Mouse (Mus musculus): ENCODE data around the gene Zfp777. TPM values are rescaled to one million over a fixed set of nuclear protein-coding genes. Genes with fewer than 3 reads are reported as not detected.
A peak's percentile ranks its signal among the peaks of the same experiment; 100 is the strongest.

The Zfp777 gene
- polyA plus RNA-seq, 1 experiment from 2014 or later: 2.4 TPM

- Histone ChIP-seq H3K36me3 (replicated peaks) (peaks cover 63% of the 10 kb centered on the region), H3K4me1 (replicated peaks) (peaks cover 11% of the 10 kb centered on the region), H3K27me3 (no peaks in the 10 kb centered on the region), H3K9ac (no peak overlapping the region), H3K4me3 (replicated peaks) (no peak overlapping the region), H3K9me3 (replicated peaks) (no peaks in the 10 kb centered on the region), H3K27ac (replicated peaks) (no peak overlapping the region), H3K4me2 (no peak overlapping the region)
- ATAC-seq (ENCODE audit: insufficient read depth): no peak
- 86% methylated on average over 14 of the region's 14 CpGs for WGBS (ENCODE audit: insufficient replicate concordance)
Measured at GRCm38 (mm10) chr6:48064451-48064850, 15.7 kb upstream of the Zfp777 start.

DNA sequence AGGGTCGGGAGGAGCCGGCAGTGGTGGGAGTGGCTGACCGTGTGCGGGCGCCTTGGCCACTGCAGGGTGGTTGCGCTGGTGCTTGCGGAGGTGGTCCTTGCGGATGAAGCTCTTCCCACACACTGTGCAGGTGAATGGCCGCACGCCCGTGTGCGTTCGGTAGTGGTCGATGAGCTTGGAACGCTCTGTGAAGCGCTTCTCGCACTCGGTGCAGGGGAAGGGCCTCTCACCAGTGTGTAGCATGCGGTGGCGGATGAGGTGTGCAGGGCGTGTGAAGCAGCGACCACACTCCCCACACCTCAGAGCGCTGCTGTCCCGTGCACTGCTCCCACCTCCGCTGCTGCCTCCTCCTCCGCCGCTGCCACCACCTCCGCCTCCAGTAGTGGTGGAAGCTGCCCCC lies 15.2 kb upstream of the Zfp777 start:
- peaks cover 11% of the 10 kb centered on the region for H3K4me1 ChIP-seq (replicated peaks)
- H3K4me3 ChIP-seq (replicated peaks): no peak overlapping the region
- WGBS (ENCODE audit: insufficient replicate concordance): 92% methylated on average over 28 of the region's 28 CpGs
- H3K27ac ChIP-seq (replicated peaks): no peak overlapping the region
- H3K4me2 ChIP-seq: no peak overlapping the region
- no peaks in the 10 kb centered on the region for H3K9me3 ChIP-seq (replicated peaks)
- no peak for ATAC-seq (ENCODE audit: insufficient read depth)
- no peak overlapping the region for H3K9ac ChIP-seq
- H3K36me3 ChIP-seq (replicated peaks): peaks cover 61% of the 10 kb centered on the region
- no peaks in the 10 kb centered on the region for H3K27me3 ChIP-seq

GRCm38 (mm10) chr6:48060895-48061294 lies 12.2 kb upstream of the Zfp777 start:
- 19% methylated on average over 1 of the region's 1 CpGs for WGBS (ENCODE audit: insufficient replicate concordance)
- no peak overlapping the region for H3K9ac ChIP-seq
- no peak for ATAC-seq (ENCODE audit: insufficient read depth)

GRCm38 (mm10) chr6:48060421-48060820 lies 11.7 kb upstream of the Zfp777 start:
- Histone ChIP-seq H3K4me2 (no peak overlapping the region), H3K4me1 (replicated peaks) (peaks cover 11% of the 10 kb centered on the region), H3K4me3 (replicated peaks) (no peak overlapping the region), H3K9me3 (replicated peaks) (no peaks in the 10 kb centered on the region), H3K9ac (no peak overlapping the region), H3K36me3 (replicated peaks) (peaks cover 35% of the 10 kb centered on the region), H3K27ac (replicated peaks) (no peak overlapping the region), H3K27me3 (no peaks in the 10 kb centered on the region)
- no peak for ATAC-seq (ENCODE audit: insufficient read depth)
- 76% methylated on average over 2 of the region's 2 CpGs for WGBS (ENCODE audit: insufficient replicate concordance)

More at GRCm38 (mm10) chr6:48060895-48061294, 12.2 kb upstream of the Zfp777 start:
- H3K4me3 ChIP-seq (replicated peaks): no peak overlapping the region
- peaks cover 11% of the 10 kb centered on the region for H3K4me1 ChIP-seq (replicated peaks)
- H3K4me2 ChIP-seq: no peak overlapping the region
- H3K27me3 ChIP-seq: no peaks in the 10 kb centered on the region
- H3K27ac ChIP-seq (replicated peaks): no peak overlapping the region
- H3K36me3 ChIP-seq (replicated peaks): peaks cover 40% of the 10 kb centered on the region
- no peaks in the 10 kb centered on the region for H3K9me3 ChIP-seq (replicated peaks)

- Histone ChIP-seq H3K4me3 (replicated peaks) (no peak overlapping the region), H3K9me3 (replicated peaks) (no peaks in the 10 kb centered on the region), H3K4me2 (no peak overlapping the region), H3K36me3 (replicated peaks) (no peaks in the 10 kb centered on the region), H3K9ac (no peak overlapping the region), H3K27me3 (peaks cover 23% of the 10 kb centered on the region), H3K27ac (replicated peaks) (no peak overlapping the region), H3K4me1 (replicated peaks) (peaks cover 18% of the 10 kb centered on the region)
- 65% methylated on average over 6 of the region's 6 CpGs for WGBS (ENCODE audit: insufficient replicate concordance)
- no peak for ATAC-seq (ENCODE audit: insufficient read depth)
Measured at GRCm38 (mm10) chr6:48052136-48052535, 3.4 kb upstream of the Zfp777 start.

GRCm38 (mm10) chr6:48051666-48052065 lies 3.0 kb upstream of the Zfp777 start:
- H3K4me2 ChIP-seq: no peak overlapping the region
- 52% methylated on average over 2 of the region's 2 CpGs for WGBS (ENCODE audit: insufficient replicate concordance)
- H3K27ac ChIP-seq (replicated peaks): no peak overlapping the region
- H3K9ac ChIP-seq: no peak overlapping the region
- peaks cover 25% of the 10 kb centered on the region for H3K27me3 ChIP-seq
- no peak for ATAC-seq (ENCODE audit: insufficient read depth)
- H3K9me3 ChIP-seq (replicated peaks): no peaks in the 10 kb centered on the region
- peaks cover 20% of the 10 kb centered on the region for H3K4me1 ChIP-seq (replicated peaks)
- H3K36me3 ChIP-seq (replicated peaks): no peaks in the 10 kb centered on the region
- no peak overlapping the region for H3K4me3 ChIP-seq (replicated peaks)

GRCm38 (mm10) chr6:48049273-48050065 lies 758 bp upstream of the Zfp777 start:
- ATAC-seq (ENCODE audit: insufficient read depth): no peak
- H3K4me1 ChIP-seq (replicated peaks): peaks cover 20% of the 10 kb centered on the region
- H3K9me3 ChIP-seq (replicated peaks): no peaks in the 10 kb centered on the region
- H3K36me3 ChIP-seq (replicated peaks): peaks cover under 1% of the 10 kb centered on the region; the same call in 1 of the 2 replicates
- 29% methylated on average over 9 of the region's 9 CpGs for WGBS (ENCODE audit: insufficient replicate concordance)
- H3K9ac ChIP-seq: peak overlapping the region; percentile 66; the same call in 1 of the 2 replicates
- peak overlapping the region; percentile 76 for H3K4me3 ChIP-seq (replicated peaks)
- no peak overlapping the region for H3K27ac ChIP-seq (replicated peaks)
- H3K4me2 ChIP-seq: peak overlapping the region; percentile 87
- peaks cover 25% of the 10 kb centered on the region for H3K27me3 ChIP-seq

DNA sequence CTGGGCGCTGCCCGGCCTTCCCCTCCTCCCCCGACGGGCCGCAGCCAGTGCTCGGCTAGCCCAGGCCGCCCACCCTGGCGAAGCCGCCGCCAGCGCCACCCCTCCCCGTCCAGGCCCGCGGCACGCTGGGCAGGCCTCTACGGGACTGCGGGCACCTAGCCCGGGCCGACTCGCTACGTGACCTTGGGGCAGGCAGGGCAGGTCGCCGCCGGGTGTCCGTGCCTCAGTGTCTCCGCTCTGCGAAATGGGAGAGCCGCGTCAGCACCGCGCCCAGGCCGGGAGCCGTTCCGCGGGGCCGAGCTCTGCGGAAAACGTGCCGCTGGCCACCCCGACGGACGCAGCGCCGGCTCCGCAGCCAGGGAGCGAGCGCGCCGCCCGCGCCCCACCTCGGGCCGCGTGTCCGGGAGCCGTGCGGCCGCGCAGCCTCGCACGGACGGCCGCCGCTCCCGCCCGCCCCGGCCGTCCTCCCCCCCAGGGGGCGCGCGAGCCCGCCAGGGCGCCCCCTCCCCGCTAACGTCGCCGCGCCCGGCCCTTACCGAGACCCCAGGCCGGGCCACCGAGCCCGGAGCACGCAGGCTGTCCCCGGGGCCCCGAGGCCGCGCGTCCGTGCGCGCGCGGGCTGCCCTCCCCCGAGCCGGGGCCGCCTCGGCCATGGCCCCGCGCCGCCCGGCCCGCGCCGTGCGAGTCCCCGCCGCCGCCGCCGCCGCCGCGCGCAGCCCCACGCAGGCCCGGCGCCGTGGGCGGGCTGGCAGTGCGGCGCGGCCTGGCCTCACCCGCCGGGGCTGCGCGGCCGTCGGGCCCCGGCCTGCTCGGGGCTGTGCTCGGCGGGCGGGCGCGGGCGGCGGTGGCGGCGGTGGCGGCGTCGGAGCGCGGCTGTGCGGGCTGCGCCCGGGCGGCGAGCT lies 1.0 kb downstream of the Zfp777 start:
- H3K27ac ChIP-seq (replicated peaks): peak overlapping the region; percentile 78

DNA sequence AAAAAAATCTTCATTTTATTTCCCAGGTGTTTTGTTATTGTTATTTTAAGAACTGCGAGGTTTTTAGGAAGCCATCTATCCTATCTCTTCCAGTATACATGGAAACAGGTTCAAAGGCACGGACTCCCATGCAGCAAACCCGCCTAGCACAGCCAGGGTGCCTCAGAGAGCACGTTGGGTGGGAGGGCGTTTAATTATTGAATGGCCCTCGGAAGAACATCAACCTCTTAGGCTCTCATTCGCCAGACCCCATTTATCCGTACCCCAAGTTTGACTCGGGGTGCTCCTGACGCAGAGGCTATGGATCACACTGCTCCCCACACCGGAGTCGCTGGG lies 1.6 kb downstream of the Zfp777 start:
- no peak for ATAC-seq (ENCODE audit: insufficient read depth)
- Histone ChIP-seq H3K4me1 (replicated peaks) (peaks cover 23% of the 10 kb centered on the region), H3K4me2 (peak overlapping the region; percentile 87), H3K27me3 (peaks cover 25% of the 10 kb centered on the region), H3K9ac (peak overlapping the region; percentile 66), H3K4me3 (replicated peaks) (peak overlapping the region; percentile 76), H3K9me3 (replicated peaks) (no peaks in the 10 kb centered on the region), H3K27ac (replicated peaks) (peak overlapping the region; percentile 78; the same call in 1 of the 2 replicates), H3K36me3 (replicated peaks) (peaks cover 22% of the 10 kb centered on the region)
- 2% methylated on average over 12 of the region's 12 CpGs for WGBS (ENCODE audit: insufficient replicate concordance)

More for the DNA sequence above, 1.0 kb downstream of the Zfp777 start:
- WGBS (ENCODE audit: insufficient replicate concordance): under 1% methylated on average over 131 of the region's 150 CpGs
- peak overlapping the region; percentile 66 for H3K9ac ChIP-seq
- H3K4me3 ChIP-seq (replicated peaks): peak overlapping the region; percentile 76
- peak; percentile 67 for ATAC-seq (ENCODE audit: insufficient read depth)
- peaks cover 23% of the 10 kb centered on the region for H3K4me1 ChIP-seq (replicated peaks)
- H3K9me3 ChIP-seq (replicated peaks): no peaks in the 10 kb centered on the region
- peaks cover 18% of the 10 kb centered on the region for H3K36me3 ChIP-seq (replicated peaks)
- peak overlapping the region; percentile 87 for H3K4me2 ChIP-seq
- H3K27me3 ChIP-seq: peaks cover 25% of the 10 kb centered on the region

- no peak overlapping the region for H3K4me3 ChIP-seq (replicated peaks)
- H3K36me3 ChIP-seq (replicated peaks): peaks cover 70% of the 10 kb centered on the region
- no peak overlapping the region for H3K27ac ChIP-seq (replicated peaks)
- no peaks in the 10 kb centered on the region for H3K4me1 ChIP-seq (replicated peaks)
- no peak for ATAC-seq (ENCODE audit: insufficient read depth)
- H3K9me3 ChIP-seq (replicated peaks): no peaks in the 10 kb centered on the region
- H3K9ac ChIP-seq: no peak overlapping the region
- no peaks in the 10 kb centered on the region for H3K27me3 ChIP-seq
- H3K4me2 ChIP-seq: no peak overlapping the region
Measured at GRCm38 (mm10) chr6:48032661-48033060, 16.1 kb downstream of the Zfp777 start.

Data from liver, embryonic 15.5 days (tissue).